Mouse (Mus musculus) gastrocnemius, adult 18-20 months (tissue): ENCODE data around the gene Ppp1r37. TPM values are rescaled to one million over a fixed set of nuclear protein-coding genes. Genes with fewer than 3 reads are reported as not detected.
A peak's percentile ranks its signal among the peaks of the same experiment; 100 is the strongest.
"Not testable (repeated sequence)": the region's sequence is repeated elsewhere in the genome, so short reads cannot be mapped to it uniquely, and the experiment has no call there.

Source experiments
- DNase-seq: peaks from one replicate; pipeline ENCODE4 v3.0.0; 2021; ENCODE audit warnings: low spot score
- long read RNA-seq, 2 experiments: library from polyadenylated mRNA; stranded (forward); transcript quantifications; one replicate each; pipeline ENCODE4 v2.0.0; 2021
- total RNA-seq, 2 experiments: library from RNA; stranded (reverse); gene quantifications; 2 replicates each; pipeline ENCODE4 v1.2.3; 2021

Gene Ppp1r37
- total RNA-seq: 10 to 100 TPM; 43.4 to 47.5 TPM
- long read RNA-seq, experiment 1, transcript Ppp1r37-201 (13 exons, 3,816 nt): major isoform, 18 of 25 reads
- long read RNA-seq, experiment 1, partial matches to known transcripts: 2 of 25 reads
- long read RNA-seq, experiment 1, other reads (novel, unspliced or antisense): 5 of 25 reads
- long read RNA-seq, experiment 2, transcript Ppp1r37-201 (13 exons, 3,816 nt): major isoform, 17 of 25 reads
- long read RNA-seq, experiment 2, partial matches to known transcripts: 2 of 25 reads
- long read RNA-seq, experiment 2, other reads (novel, unspliced or antisense): 6 of 25 reads

- no peak for DNase-seq
Measured at GRCm38 (mm10) chr7:19562643-19563410, at the start of gene Ppp1r37. TSS of gene Ppp1r37 (minus strand) at chr7:19563076.

DNA sequence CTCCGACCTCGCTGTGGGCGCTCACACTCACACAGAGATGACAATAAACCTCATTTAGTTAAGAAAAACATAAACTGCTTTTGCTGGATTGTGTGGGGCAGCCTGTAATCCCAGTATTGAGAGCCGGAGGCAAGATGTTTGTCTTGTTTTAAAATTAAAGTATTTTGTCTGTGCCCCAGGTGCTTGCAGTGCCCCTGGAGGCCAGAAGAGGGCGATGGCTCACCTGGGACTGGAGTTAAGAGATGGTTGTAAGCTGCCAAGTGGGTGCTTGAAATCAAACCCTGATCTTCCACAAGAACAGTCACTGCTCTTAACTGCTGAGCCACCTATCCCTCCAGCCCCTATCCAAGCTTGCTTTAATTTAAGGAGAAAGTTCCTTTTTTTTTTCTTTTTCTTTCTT, 48.1 kb upstream of the Ppp1r37 start:
- no peak for DNase-seq

GRCm38 (mm10) chr7:19609641-19610332, 46.9 kb upstream of the Ppp1r37 start:
- no peak for DNase-seq

GRCm38 (mm10) chr7:19607291-19607690, 44.4 kb upstream of the Ppp1r37 start:
- no peak for DNase-seq

- not testable (repeated sequence) for DNase-seq
Measured at GRCm38 (mm10) chr7:19604606-19605214, 41.8 kb upstream of the Ppp1r37 start.

DNA sequence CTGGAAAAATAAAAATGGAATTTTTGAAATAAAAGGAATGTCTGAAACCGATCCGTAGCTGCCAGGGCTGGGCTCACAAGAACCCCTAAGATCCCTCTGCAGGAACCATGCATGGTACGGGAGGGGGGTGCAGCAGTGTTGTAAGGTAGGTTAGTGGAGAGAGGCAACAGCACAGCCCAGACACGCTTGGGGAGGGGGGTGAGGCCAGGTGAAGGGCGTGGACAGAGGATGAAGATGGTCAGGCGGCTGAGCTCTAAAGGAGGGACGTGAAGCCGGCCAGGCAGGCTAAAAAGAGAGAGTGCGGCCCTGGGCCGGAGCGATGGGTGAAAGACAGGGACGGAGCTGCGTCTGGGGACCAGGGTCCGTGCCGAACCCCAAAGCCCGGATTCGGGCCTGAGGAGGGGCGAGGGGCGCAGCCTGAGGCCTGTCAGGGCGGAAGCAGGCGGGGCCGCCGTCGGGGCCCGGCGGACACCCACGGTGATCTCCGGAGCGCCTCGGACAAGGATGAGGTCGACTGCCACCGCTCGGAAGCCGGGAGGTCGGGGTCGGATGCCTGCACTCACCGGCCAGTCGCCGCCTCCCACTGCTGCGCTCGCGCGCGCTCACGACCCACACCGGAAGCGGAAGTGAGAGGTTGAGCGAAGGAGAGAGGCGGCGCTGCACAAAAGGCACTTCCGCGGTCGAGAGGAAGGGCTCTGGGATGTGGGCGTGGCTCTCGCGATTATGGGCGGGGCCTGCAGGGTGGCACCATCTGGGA, 41.2 kb upstream of the Ppp1r37 start, which contains the start of gene Clasrp:
Gene Clasrp (minus strand): TSS at position 638 of the 757 bp plus-strand sequence.
- DNase-seq: peak; percentile 98

DNA sequence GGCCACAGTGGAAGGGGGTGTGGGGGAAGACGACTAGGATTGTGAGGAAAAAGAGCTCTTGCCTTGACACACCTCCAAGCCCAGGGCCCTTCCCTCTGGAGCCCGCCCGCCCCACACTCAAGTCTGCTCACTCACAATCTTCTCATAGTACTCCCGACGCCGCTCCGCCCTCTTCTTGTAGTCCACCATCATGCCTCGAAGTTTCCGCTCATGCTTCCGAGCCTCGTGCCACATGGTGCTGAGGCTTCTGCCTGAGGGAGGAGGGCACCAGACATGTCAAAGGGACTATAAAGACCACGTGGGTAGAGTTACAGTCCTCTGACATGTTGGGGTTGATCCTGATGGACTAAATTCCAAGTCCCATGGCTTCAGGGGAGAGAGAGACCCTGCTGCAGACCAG, 40.2 kb upstream of the Ppp1r37 start:
- DNase-seq: no peak

DNA sequence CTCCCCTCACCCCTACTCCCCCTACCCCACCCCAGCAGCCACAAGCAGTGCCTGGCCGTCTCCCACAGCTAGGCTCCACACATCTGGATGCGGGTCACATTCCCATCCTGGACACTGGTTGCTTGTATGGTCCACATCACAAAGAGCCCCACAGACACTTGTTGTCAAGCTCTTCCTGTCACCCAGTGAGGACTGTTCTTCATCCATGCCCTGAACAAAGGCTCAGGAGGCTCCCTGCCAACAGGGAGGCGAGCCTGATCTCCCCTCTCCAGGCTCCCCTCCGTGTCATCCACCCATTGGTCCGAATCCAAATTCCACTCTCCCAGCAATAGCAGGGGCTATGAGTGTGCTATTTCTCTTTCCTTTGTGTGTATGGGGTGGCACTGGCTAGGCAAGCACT, 37.7 kb upstream of the Ppp1r37 start:
- no peak for DNase-seq

DNA sequence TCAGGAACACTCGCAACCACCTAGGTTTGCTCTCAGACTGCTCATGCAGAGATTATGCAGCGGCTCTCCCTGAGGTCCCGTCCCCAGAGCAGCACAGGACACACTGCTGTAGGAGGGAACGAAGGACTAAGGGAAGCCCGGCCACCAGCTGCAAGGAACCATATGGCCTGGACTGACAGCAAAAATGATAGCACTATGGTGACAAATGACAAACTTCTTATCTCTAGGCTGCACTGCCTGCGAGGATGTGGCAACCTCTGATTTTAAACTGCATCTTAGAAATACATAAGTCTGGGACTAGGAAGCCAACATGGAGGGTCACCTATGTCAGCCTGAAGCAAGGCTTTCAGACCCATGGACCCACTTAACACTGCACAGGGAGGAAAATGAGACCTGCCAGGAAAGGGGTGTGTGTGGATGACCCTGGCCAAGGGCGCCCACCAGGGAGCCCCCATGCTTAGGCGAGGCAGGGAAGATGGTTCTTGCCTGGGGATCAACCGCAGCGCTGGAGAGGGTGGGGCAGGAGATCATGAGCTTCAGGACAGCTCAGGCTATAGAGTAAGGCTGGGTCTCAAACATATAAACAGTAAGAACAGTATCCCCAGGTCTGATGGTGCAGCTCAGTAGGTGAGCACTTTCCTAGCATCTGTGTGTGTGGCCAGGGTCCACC, 30.3 kb upstream of the Ppp1r37 start:
- DNase-seq: no peak

DNA sequence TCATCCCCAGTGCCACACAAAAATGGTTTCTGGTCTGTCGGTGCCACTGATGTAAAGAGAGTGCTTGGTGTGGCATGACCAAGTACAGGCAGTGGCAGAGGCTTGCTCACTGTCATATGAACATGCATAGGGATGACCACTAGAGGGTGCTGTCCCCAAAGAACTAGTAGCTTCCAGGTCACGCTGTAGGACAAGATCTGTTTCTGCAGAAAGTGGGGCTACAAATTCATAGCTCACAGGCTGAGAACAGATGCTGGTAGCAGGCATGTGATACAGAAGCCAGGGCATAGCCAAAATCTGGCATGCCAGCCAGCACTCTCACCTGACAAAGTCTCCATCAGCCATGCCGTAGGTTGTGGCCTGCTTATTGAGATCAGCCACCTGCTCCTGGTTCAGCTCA, 27.0 kb upstream of the Ppp1r37 start:
- DNase-seq: peak; percentile 80

DNA sequence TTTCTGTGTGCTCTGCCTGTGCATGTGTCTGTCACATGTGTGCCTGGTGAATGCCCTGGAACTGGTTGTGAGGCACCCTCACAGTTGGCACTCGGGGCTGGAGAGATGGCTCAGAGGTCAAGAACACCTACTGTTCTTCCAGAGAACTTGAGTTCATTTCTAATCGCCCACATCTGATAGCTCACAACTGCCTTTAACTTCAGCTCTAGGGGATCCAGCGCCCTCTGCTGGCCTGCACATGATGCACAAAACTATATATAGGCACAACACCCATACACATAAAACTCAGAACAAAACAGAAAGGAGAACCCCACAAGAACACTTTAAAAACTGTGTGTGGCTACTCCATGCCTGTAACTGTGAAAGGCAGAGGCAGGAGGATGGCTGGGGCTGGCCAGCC, 26.3 kb upstream of the Ppp1r37 start:
- peak; percentile 37 for DNase-seq

DNA sequence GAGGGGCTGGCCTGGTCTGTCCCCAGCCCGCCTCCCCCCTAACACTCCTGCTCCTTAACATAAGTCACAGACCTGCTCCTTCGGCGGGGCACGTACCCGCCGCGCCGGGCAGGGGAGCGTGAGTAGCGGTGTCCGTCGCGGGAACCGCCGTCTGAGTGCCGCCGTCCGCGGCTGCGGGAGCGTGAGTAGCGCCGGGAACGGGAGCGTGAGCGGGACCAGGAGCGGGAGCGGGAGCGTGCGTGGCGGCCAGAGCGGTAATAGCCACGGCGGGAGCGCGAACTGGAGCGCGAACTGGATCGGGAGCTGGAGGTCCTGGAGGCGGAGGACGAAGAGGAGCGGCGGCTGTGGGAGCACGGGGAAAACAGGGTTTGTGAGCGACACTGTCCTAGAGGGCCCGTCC, 23.4 kb upstream of the Ppp1r37 start:
- DNase-seq: no peak

DNA sequence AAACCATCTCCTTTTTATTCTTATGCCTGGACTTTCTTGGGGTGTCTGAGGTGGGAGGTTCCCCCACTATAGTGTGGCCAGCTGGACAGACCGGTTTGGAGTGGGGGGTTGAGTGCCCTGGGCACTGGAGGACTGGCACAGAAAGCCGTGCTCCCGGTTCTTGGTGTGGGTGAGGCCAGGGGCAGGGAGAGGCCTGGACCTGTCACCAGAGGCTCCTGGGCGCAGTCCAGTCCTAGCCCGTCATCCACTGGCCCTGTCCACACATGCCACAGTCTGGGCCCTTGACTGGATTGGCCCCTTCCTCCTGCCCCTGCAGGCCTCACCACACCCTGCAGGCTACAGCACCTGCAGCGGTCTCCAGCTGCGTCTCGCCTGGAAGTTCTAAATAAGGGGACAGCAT, 17.8 kb upstream of the Ppp1r37 start:
- no peak for DNase-seq

GRCm38 (mm10) chr7:19579751-19580150, 16.9 kb upstream of the Ppp1r37 start:
- no peak for DNase-seq

DNA sequence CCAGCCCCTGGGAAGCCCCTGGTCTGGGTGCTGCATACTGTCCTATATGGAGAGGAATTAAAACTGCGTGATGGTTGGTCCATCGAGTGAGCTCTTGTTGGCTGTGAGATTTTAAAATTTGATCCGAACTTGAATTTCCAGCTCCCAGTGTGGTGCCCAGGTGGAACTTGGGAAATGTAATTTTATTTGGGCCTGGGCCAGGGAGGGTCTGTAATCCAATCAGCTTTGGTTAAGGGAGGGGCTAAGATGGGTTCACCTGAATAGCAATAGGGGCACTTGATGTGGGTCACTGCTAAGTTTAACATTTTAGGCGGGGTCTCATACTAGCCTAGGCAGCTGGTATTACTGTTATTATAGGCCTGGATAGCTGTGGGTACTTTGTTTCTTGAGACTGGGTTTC, 15.6 kb upstream of the Ppp1r37 start:
- no peak for DNase-seq

- peak; percentile 22 for DNase-seq
Measured at GRCm38 (mm10) chr7:19577877-19578414, 15.1 kb upstream of the Ppp1r37 start.

DNA sequence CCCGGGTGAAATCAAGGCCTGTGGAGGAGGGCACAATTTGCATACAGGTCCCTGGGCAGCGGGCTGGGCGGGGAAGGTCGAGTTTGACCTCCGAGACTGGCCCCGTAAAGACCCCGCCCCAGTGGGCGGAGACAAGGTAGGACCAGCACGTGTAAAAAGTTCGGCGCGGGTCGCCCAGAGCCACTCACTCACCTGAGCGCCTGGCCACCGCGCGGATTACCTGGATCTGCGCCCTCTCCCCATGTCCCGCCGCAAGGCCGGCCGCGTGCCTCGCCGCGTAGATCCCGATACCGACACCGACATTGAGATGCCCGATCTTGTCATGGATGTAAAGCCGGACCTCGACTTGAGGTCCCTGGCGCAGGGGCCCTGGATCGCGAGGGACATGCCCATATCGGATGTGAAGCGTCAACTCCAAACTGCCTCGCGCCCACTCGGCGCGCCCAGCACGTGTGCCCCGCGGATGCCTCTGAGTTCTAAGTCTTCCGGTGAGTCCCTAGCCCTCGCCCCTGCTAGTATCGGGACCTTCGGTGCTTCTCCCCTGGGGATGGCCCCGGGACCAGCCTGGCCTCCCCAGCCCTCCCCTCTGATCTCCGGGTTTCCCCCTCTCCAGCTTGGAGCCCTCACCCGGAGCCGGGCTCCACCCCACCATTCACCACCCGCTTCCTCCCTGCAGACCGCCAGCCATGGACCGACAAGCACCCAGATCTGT, 14.4 kb upstream of the Ppp1r37 start, which contains the start of the genes Zfp296 and Gemin7:
Gene Zfp296 (plus strand): TSS at position 147 of the 712 bp plus-strand sequence.
Gene Gemin7 (minus strand): TSS at position 455 of the 712 bp plus-strand sequence.
- DNase-seq: peak; percentile 21

- DNase-seq: no peak
Measured at GRCm38 (mm10) chr7:19575559-19575958, 12.7 kb upstream of the Ppp1r37 start.

DNA sequence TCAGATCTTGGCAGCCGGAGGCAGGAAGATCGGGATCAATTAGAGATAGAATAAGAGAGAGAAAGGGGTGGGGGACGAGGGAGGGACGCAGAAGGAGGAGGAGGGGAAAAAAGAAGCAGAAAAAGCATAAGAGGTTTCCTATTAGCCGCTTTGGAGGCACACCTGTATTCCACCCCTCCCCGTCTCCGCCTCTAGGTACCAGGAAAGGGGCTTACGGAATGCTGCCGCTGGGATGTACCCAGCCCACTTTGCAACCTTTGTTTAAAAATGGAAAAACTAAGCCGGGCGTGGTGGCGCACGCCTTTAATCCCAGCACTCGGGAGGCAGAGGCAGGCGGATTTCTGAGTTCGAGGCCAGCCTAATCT, 10.9 kb upstream of the Ppp1r37 start:
- no peak for DNase-seq
